Mouse (Mus musculus) erythroblast, embryonic 14.5 days (primary cell): ENCODE results near the gene Gm17334. TPM values are rescaled to one million over a fixed set of nuclear protein-coding genes. Genes with fewer than 3 reads are reported as not detected.

Experiments used
- H3K27me3 ChIP-seq: 2 replicates; pipeline ENCODE4 v1.6.1; 2012; ENCODE audit warnings: inconsistent platforms; ENCODE audit not compliant: control insufficient read depth
- H3K36me3 ChIP-seq: 2 replicates; pipeline ENCODE4 v1.6.1; 2012; ENCODE audit warnings: mild to moderate bottlenecking, inconsistent platforms; ENCODE audit not compliant: control insufficient read depth
- H3K4me1 ChIP-seq: 2 replicates; pipeline ENCODE4 v1.6.1; 2012; ENCODE audit warnings: inconsistent platforms; ENCODE audit not compliant: control insufficient read depth
- H3K4me3 ChIP-seq: replicated peaks from 2 replicates; pipeline ENCODE3; 2012; ENCODE audit warnings: moderate library complexity, mild to moderate bottlenecking, inconsistent platforms
- H3K9me3 ChIP-seq: 2 replicates; pipeline ENCODE4 v1.6.1; 2012; ENCODE audit warnings: low read length, inconsistent platforms, mixed read lengths; ENCODE audit not compliant: control insufficient read depth
- GATA1 ChIP-seq: IDR thresholded peaks from 2 replicates; pipeline ENCODE4 v1.6.1; 2012; ENCODE audit warnings: low read length, inconsistent platforms, mixed read lengths
- TAL1 ChIP-seq: IDR thresholded peaks from 3 replicates; pipeline ENCODE4 v1.6.1; 2012; ENCODE audit warnings: low read length, inconsistent platforms, mixed read lengths
- polyA plus RNA-seq: library from polyadenylated mRNA; stranded (reverse); fragments of >175 nt; gene quantifications from 2 replicates; pipeline ENCODE4 v1.2.3, GENCODE M21; 2012

Gene Gm17334
- polyA plus RNA-seq, 1 experiment: not detected

DNA sequence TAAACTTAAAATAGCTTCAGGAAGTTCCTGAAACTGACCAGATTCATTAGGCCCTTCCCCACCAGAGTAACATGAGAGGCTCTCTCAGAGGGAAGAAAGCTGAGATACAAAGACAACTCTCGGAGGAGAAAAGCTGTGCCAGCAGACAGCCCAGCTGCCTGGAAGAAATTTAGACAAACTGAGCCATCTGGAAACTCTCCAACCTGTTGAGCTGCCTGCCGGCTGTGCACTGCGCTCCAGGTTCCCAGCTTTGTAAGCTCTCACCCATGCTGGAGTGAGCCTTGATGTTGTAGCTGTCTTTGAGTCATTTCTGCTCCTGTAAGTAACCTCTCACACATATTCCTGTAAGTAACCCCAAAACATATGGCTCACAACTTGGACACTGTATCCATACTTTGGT is 20.0 kb upstream of the Gm17334 start:
- Histone ChIP-seq H3K36me3 (no peaks in the 10 kb centered on the region), H3K9me3 (no peaks in the 10 kb centered on the region), H3K4me1 (peaks cover 3% of the 10 kb centered on the region; the same call in 1 of the 2 replicates), H3K27me3 (peaks cover 9% of the 10 kb centered on the region; the same call in 1 of the 2 replicates), H3K4me3 (no peak overlapping the region)
- TF ChIP-seq GATA1 (no peak), TAL1 (no peak)

DNA sequence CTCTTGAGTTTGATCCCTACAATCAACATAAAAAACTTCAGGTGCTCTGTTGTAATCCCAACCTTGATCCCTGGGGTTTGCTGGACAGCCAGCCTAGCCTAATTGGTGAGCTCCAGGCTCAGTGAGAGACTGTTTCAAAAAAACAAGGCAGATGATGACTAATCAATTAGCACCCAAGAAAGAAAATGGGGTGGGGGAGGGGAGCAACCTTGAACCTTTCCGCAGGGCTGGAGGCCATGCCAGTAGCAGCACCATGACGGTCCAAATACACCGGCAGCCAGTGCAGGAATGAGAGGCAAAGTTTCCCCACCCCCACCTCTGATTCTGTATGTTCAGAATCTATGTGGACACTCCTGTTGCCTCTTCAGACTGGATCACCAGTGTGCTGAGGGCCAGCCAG is 16.3 kb upstream of the Gm17334 start:
- H3K4me1 ChIP-seq: no peaks in the 10 kb centered on the region
- TF ChIP-seq TAL1 (no peak), GATA1 (no peak)
- no peak overlapping the region for H3K4me3 ChIP-seq
- no peaks in the 10 kb centered on the region for H3K36me3 ChIP-seq
- peaks cover 4% of the 10 kb centered on the region; the same call in 1 of the 2 replicates for H3K27me3 ChIP-seq
- no peaks in the 10 kb centered on the region for H3K9me3 ChIP-seq

DNA sequence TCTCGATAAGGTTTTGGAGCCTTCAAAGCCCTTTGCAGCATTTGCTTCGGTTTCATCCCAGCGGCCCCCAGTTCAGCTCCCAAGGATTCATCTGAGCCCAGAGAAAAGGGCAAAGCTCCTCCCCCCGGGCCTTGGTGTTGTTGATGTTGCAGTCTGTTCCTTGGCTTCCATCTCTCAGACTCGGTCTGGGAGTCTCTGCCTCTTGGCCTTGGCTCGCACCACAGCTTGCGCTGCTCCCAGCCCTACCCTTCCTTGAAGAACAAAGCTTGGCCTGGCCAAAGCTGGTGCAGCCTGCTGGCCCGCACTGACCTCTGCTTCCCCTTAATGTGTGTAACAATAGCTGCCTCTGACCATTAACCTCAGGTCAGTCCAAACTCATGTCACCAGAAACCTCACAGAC is 15.2 kb upstream of the Gm17334 start:
- no peaks in the 10 kb centered on the region for H3K27me3 ChIP-seq
- no peaks in the 10 kb centered on the region for H3K36me3 ChIP-seq
- H3K4me3 ChIP-seq: no peak overlapping the region
- no peak for TF ChIP-seq GATA1
- TF ChIP-seq TAL1: no peak
- H3K9me3 ChIP-seq: no peaks in the 10 kb centered on the region
- H3K4me1 ChIP-seq: no peaks in the 10 kb centered on the region

DNA sequence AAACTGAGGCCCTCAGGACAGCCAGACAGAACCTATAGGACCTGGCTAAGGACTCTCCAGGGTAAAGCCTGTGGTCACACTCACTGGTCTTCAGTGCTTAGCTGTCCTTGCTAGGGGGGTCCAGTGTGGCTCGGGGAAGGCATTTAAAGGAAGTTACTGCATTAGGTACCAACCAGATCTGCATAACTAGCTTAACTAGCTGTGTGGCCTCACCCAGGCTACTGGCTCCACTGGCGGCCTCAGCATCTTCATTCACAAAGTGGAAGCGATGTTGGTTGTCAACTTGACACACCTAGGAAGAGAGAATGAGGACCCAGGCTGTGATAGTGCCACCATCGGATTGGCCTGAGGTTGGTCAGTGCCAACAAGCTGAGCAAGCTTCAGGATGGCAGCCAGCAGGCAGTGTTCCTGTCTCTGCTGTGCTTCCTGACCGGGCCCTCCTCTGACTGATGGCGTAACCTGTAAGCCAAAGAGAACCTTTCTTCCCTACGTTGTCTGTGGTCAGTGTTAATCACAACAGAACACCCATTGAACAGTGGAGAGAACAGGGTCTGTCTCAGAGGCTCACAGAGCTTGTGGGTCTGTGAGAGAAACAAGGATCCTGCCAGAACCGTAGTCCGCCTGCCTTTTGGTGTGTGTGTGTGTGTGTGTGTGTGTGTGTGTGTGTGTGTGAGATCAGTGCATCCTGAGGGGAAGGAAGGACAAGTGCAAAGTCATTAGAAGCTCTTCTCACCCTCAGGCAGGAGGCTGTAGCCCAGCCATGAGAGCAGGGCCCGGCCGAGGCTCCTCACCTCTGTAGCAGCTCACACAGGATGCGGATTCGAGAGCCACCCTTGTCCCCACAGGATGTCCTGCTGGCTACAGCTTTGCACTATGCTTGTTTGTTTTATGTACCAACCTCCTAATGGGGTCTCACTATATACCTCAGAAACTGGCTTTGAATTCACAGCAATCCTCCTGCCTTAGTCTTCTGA is 13.4 kb upstream of the Gm17334 start:
- no peaks in the 10 kb centered on the region for H3K9me3 ChIP-seq
- H3K36me3 ChIP-seq: no peaks in the 10 kb centered on the region
- no peaks in the 10 kb centered on the region for H3K4me1 ChIP-seq
- H3K4me3 ChIP-seq: no peak overlapping the region
- TF ChIP-seq GATA1 (no peak), TAL1 (no peak)
- no peaks in the 10 kb centered on the region for H3K27me3 ChIP-seq

DNA sequence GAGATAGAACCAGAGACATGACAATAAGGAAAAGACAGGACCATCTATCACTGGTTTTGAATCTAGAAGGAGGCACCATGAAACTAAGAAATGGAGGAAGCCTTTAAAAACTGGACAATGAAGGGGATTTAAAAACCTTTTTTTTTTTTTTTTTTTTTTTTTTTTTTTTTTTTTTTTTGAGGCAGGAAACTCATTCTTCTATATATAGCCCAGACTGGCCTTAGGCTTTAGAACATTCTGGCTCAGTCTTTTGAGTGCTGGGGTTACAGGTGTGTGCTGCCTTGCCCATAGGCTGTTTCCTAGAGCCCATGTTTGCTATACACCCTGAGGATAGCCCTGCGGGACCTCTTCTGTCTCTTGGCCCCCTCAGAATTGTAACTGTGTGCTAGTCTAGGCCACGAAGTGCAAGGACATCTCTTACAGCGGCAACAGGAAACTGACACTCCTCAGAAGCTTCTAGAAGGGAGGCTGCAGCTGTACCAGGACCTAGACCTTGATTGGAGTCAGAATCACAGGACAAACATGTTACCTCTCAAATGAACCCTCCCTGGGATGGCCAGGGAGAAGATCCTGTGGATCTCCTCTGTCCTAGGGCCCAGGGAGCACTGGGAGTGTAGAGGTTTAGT is 12.4 kb upstream of the Gm17334 start:
- no peaks in the 10 kb centered on the region for H3K27me3 ChIP-seq
- no peak for TF ChIP-seq TAL1
- TF ChIP-seq GATA1: no peak
- no peaks in the 10 kb centered on the region for H3K4me1 ChIP-seq
- H3K36me3 ChIP-seq: no peaks in the 10 kb centered on the region
- no peaks in the 10 kb centered on the region for H3K9me3 ChIP-seq
- H3K4me3 ChIP-seq: no peak overlapping the region

DNA sequence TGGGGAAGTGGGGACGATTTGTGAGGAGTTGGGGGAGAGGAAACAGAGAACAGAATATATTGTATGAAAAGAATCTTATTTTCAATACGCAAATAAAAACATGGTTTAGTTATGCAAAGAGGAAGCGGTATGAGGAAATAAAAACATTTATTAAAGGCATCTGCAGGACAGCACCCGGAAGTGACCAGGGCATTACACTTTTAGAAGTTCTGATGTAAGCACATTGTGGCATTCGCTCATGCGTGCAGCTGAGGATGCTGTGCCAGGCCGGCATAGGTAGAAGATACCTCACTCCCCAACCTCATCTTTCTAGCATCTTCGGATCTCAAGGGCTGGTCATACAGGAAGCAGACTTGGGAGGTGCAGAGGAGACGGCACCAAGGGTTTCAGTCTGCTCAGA is 10.3 kb upstream of the Gm17334 start:
- H3K27me3 ChIP-seq: no peaks in the 10 kb centered on the region
- no peaks in the 10 kb centered on the region for H3K9me3 ChIP-seq

DNA sequence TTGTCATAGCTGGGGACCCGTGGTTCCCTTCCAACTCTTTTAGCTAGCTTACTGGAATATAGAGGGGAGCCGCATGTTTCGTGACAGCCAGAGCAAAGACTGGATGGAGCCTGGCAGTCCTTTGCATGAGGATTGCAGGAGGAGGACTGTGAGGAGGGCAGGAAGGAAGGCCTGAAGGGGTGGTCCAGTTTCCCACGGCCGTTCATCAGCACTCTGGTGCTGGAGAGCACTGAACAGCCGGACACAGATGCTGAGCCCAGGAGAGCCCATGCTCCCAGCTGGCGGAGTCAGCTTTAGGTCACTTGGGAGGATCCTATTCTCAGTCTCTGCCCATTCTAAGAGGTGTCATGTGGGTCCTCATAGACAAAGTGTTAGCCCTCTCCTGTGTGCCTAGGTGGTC is 9.0 kb upstream of the Gm17334 start:
- H3K4me1 ChIP-seq: peaks cover 3% of the 10 kb centered on the region; the same call in 1 of the 2 replicates
- H3K4me3 ChIP-seq: no peak overlapping the region
- no peak for TF ChIP-seq GATA1
- no peaks in the 10 kb centered on the region for H3K27me3 ChIP-seq
- H3K36me3 ChIP-seq: no peaks in the 10 kb centered on the region
- no peaks in the 10 kb centered on the region for H3K9me3 ChIP-seq

More for the DNA sequence above, 10.3 kb upstream of the Gm17334 start:
- H3K36me3 ChIP-seq: no peaks in the 10 kb centered on the region
- peaks cover 3% of the 10 kb centered on the region; the same call in 1 of the 2 replicates for H3K4me1 ChIP-seq
- H3K4me3 ChIP-seq: no peak overlapping the region
- TF ChIP-seq TAL1: no peak
- no peak for TF ChIP-seq GATA1

DNA sequence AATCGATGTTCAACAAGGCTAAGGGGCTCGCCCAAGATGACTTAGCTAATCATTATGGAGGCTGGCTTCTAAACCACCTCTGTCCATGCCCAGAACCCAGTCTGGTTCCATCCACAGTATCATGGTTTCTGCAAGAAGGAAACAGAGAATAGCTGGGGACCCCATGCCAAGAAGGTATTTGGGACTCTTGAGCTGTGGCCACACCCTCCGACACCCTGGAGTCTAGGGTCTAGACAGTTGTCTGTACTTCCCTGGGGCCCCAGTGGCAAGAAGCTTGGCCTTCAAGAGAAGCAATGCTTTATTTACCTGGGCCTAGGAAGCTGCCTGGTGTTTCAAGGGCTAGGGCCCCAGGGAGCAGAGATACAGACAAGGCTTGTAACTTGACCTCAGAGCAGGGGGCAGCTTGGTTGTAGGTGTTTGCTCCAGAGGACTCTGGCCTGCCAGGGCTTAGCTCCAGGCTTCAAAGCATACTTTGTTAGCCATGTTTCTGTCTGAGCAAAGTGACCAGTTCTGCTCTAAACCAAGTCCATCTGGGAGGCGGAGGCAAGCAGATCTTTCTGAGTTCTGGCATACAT is 8.3 kb upstream of the Gm17334 start:
- no peak for TF ChIP-seq TAL1
- TF ChIP-seq GATA1: no peak
- no peaks in the 10 kb centered on the region for H3K9me3 ChIP-seq
- no peaks in the 10 kb centered on the region for H3K27me3 ChIP-seq
- peaks cover 1% of the 10 kb centered on the region; the same call in 1 of the 2 replicates for H3K36me3 ChIP-seq
- H3K4me1 ChIP-seq: peaks cover 3% of the 10 kb centered on the region; the same call in 1 of the 2 replicates
- no peak overlapping the region for H3K4me3 ChIP-seq

DNA sequence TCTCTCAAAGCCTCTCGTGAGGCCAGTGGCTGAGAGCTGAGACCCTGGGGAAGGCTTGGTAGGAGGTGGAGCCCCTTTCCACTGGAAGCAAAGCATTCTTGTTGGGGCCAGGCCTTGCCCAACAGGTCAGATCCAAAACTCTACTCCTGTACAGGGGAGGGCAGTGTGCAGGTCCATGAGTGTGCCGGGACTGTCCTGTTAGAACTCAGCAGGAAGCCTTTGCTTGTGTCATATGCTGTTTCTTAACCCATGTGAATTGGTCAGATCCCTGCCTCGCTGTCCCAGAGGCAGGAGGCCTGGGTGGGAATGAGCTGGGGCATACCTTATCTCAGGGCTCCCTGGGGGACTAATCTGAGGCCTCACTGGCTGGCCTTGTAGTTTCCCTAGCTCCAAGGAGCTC is 7.3 kb upstream of the Gm17334 start:
- no peaks in the 10 kb centered on the region for H3K9me3 ChIP-seq
- no peak overlapping the region for H3K4me3 ChIP-seq
- TF ChIP-seq TAL1 (no peak), GATA1 (no peak)
- H3K4me1 ChIP-seq: peaks cover 3% of the 10 kb centered on the region; the same call in 1 of the 2 replicates
- H3K36me3 ChIP-seq: peaks cover 7% of the 10 kb centered on the region; the same call in 1 of the 2 replicates
- H3K27me3 ChIP-seq: no peaks in the 10 kb centered on the region
